Mouse (Mus musculus): ENCODE data around the gene Tesc.

The Tesc gene

GRCm38 (mm10) chr5:118015028-118015427 is 12.5 kb upstream of the Tesc start:
- DNase-seq (ENCODE audit: low spot score in 2 of 2) = peak in 1 of 2 experiments; percentile 71

- DNase-seq (ENCODE audit: low spot score in 2 of 2) = no peak
Observed at GRCm38 (mm10) chr5:118015669-118016068, 11.9 kb upstream of the Tesc start.

- no peak for DNase-seq (ENCODE audit: low spot score in 2 of 2)
Observed at GRCm38 (mm10) chr5:118017527-118017926, 10.0 kb upstream of the Tesc start.

- DNase-seq (ENCODE audit: low spot score in 2 of 2) = no peak
Observed at GRCm38 (mm10) chr5:118019905-118020304, 7.6 kb upstream of the Tesc start.

- DNase-seq (ENCODE audit: low spot score in 2 of 2) = no peak
Observed at GRCm38 (mm10) chr5:118023053-118023452, 4.5 kb upstream of the Tesc start.

GRCm38 (mm10) chr5:118025880-118026279 is 1.7 kb upstream of the Tesc start:
- no peak for DNase-seq (ENCODE audit: low spot score in 2 of 2)

GRCm38 (mm10) chr5:118026343-118026742 is 1.2 kb upstream of the Tesc start:
- DNase-seq (ENCODE audit: low spot score in 2 of 2) = no peak

GRCm38 (mm10) chr5:118027101-118027697 is 344 bp upstream of the Tesc start:
- no peak for DNase-seq (ENCODE audit: low spot score in 2 of 2)

- no peak for DNase-seq (ENCODE audit: low spot score in 2 of 2)
Observed at GRCm38 (mm10) chr5:118028191-118029034, 870 bp downstream of the Tesc start.

- DNase-seq (ENCODE audit: low spot score in 2 of 2) = no peak
Observed at GRCm38 (mm10) chr5:118029035-118029408, 1.5 kb downstream of the Tesc start.

- no peak for DNase-seq (ENCODE audit: low spot score in 2 of 2)
Observed at GRCm38 (mm10) chr5:118029420-118029819, 1.9 kb downstream of the Tesc start.

- DNase-seq (ENCODE audit: low spot score in 2 of 2) = no peak
Observed at GRCm38 (mm10) chr5:118030022-118030675, 2.6 kb downstream of the Tesc start.

GRCm38 (mm10) chr5:118031059-118031458 is 3.5 kb downstream of the Tesc start:
- no peak for DNase-seq (ENCODE audit: low spot score in 2 of 2)

- DNase-seq (ENCODE audit: low spot score in 2 of 2) = no peak
Observed at GRCm38 (mm10) chr5:118031508-118031907, 4.0 kb downstream of the Tesc start.

GRCm38 (mm10) chr5:118033328-118033727 is 5.8 kb downstream of the Tesc start:
- no peak for DNase-seq (ENCODE audit: low spot score in 2 of 2)

- DNase-seq (ENCODE audit: low spot score in 2 of 2) = no peak
Observed at GRCm38 (mm10) chr5:118033740-118034139, 6.2 kb downstream of the Tesc start.

GRCm38 (mm10) chr5:118034632-118035031 is 7.1 kb downstream of the Tesc start:
- DNase-seq (ENCODE audit: low spot score in 2 of 2) = no peak

GRCm38 (mm10) chr5:118035786-118036185 is 8.2 kb downstream of the Tesc start:
- DNase-seq (ENCODE audit: low spot score in 2 of 2) = no peak

- no peak for DNase-seq (ENCODE audit: low spot score in 2 of 2)
Observed at GRCm38 (mm10) chr5:118036888-118037797, 9.6 kb downstream of the Tesc start.

- DNase-seq (ENCODE audit: low spot score in 2 of 2) = no peak
Observed at GRCm38 (mm10) chr5:118037798-118038484, 10.4 kb downstream of the Tesc start.

- DNase-seq (ENCODE audit: low spot score in 2 of 2) = no peak
Observed at GRCm38 (mm10) chr5:118039241-118039668, 11.7 kb downstream of the Tesc start.

Measured in cerebellum, postnatal 4 days (tissue).